Mouse (Mus musculus) neural tube, embryonic 15.5 days (tissue): ENCODE measurements around the gene Txlng. TPM values are rescaled to one million over a fixed set of nuclear protein-coding genes. Genes with fewer than 3 reads are reported as not detected.

Source experiments
- ATAC-seq: fragments of 200-750 bp; cut with Nextera tagmentation; 2 replicates; pipeline ENCODE4 v1.8.0; 2017; ENCODE audit warnings: mild to moderate bottlenecking, moderate TSS enrichment, moderate library complexity; ENCODE audit not compliant: low FRiP score
- H3K27ac ChIP-seq: fragments of 300-500 bp; sonication (generic); replicated peaks from 2 replicates; pipeline ENCODE4 v1.5.1; 2015; ENCODE audit warnings: mild to moderate bottlenecking, inconsistent platforms
- H3K27me3 ChIP-seq: fragments of 300-500 bp; sonication (generic); replicated peaks from 2 replicates; pipeline ENCODE4 v1.6.1; 2015; ENCODE audit warnings: inconsistent platforms
- H3K36me3 ChIP-seq: fragments of 300-500 bp; sonication (generic); 2 replicates; pipeline ENCODE4 v1.6.1; 2015; ENCODE audit warnings: inconsistent platforms
- H3K4me1 ChIP-seq: fragments of 300-500 bp; sonication (generic); 2 replicates; pipeline ENCODE4 v1.6.1; 2015; ENCODE audit warnings: inconsistent platforms
- H3K4me2 ChIP-seq: fragments of 300-500 bp; sonication (generic); 2 replicates; pipeline ENCODE4 v1.6.1; 2015; ENCODE audit warnings: inconsistent platforms, mild to moderate bottlenecking, moderate library complexity
- H3K4me3 ChIP-seq: fragments of 300-500 bp; sonication (generic); replicated peaks from 2 replicates; pipeline ENCODE4 v1.5.1; 2015; ENCODE audit warnings: mild to moderate bottlenecking, inconsistent platforms
- H3K9ac ChIP-seq: fragments of 300-500 bp; sonication (generic); replicated peaks from 2 replicates; pipeline ENCODE4 v1.6.1; 2015; ENCODE audit warnings: mild to moderate bottlenecking, inconsistent platforms
- H3K9me3 ChIP-seq: fragments of 300-500 bp; sonication (generic); replicated peaks from 2 replicates; pipeline ENCODE4 v1.6.1; 2016; ENCODE audit warnings: inconsistent platforms
- WGBS: fragments of 180-500 bp; shearing (Covaris S2); methylation state at CpG from one replicate; pipeline ENCODE4 v1.1.7; 2015; ENCODE audit warnings: mixed read lengths; 5-methylcytosine and 5-hydroxymethylcytosine counted together
- microRNA counts: library from miRNA; unstranded; fragments of <30 nt; microRNA quantifications from one replicate; lab custom pipeline; 2016
- microRNA-seq: library from miRNA; unstranded; fragments of <30 nt; microRNA quantifications from one replicate; pipeline ENCODE4, GENCODE M21; 2017
- polyA plus RNA-seq: library from polyadenylated mRNA; unstranded; fragments of >200 nt; fragmentation: Nextera tagmentation; extraction: Ambion mirVana; gene quantifications from 2 replicates; pipeline ENCODE4 v1.2.1, GENCODE M21; 2015

Txlng gene
- polyA plus RNA-seq, 1 experiment from 2014 or later = 11.1 TPM

- H3K27ac ChIP-seq = peak overlapping the region; percentile 92
- peak overlapping the region; percentile 49 for H3K4me3 ChIP-seq
- no peak for ATAC-seq
- H3K4me2 ChIP-seq = peak overlapping the region; percentile 54
- no peaks in the 10 kb centered on the region for H3K27me3 ChIP-seq
- peak overlapping the region; percentile 46; the same call in 1 of the 2 replicates for H3K9ac ChIP-seq
- no peaks in the 10 kb centered on the region for H3K9me3 ChIP-seq
- peaks cover 7% of the 10 kb centered on the region; the same call in 1 of the 2 replicates for H3K4me1 ChIP-seq
- H3K36me3 ChIP-seq = no peaks in the 10 kb centered on the region
- 27% methylated on average over 32 of the region's 32 CpGs for WGBS
These were observed 69.8 kb downstream of the Txlng start for GRCm38 (mm10) chrX:162759251-162760114.

- Histone ChIP-seq H3K9ac (no peak overlapping the region), H3K4me1 (peaks cover 5% of the 10 kb centered on the region; the same call in 1 of the 2 replicates), H3K27ac (no peak overlapping the region), H3K4me3 (no peak overlapping the region), H3K9me3 (no peaks in the 10 kb centered on the region), H3K4me2 (no peak overlapping the region), H3K36me3 (no peaks in the 10 kb centered on the region), H3K27me3 (no peaks in the 10 kb centered on the region)
- WGBS = 42% methylated on average over 7 of the region's 7 CpGs
- no peak for ATAC-seq
These were observed 73.2 kb downstream of the Txlng start for GRCm38 (mm10) chrX:162756058-162756457.

GRCm38 (mm10) chrX:162754314-162754713 lies 74.9 kb downstream of the Txlng start:
- Histone ChIP-seq H3K4me3 (no peak overlapping the region), H3K36me3 (no peaks in the 10 kb centered on the region), H3K4me1 (peaks cover 3% of the 10 kb centered on the region; the same call in 1 of the 2 replicates), H3K9ac (no peak overlapping the region), H3K27me3 (no peaks in the 10 kb centered on the region), H3K4me2 (no peak overlapping the region), H3K9me3 (no peaks in the 10 kb centered on the region), H3K27ac (no peak overlapping the region)
- 88% methylated on average over 4 of the region's 4 CpGs for WGBS
- no peak for ATAC-seq

GRCm38 (mm10) chrX:162752418-162752817 lies 76.8 kb downstream of the Txlng start:
- H3K4me1 ChIP-seq = no peaks in the 10 kb centered on the region
- H3K4me2 ChIP-seq = no peak overlapping the region
- no peak for ATAC-seq
- no peak overlapping the region for H3K9ac ChIP-seq
- H3K27me3 ChIP-seq = no peaks in the 10 kb centered on the region
- 92% methylated on average over 2 of the region's 2 CpGs for whole genome bisulfite sequencing
- H3K9me3 ChIP-seq = no peaks in the 10 kb centered on the region
- no peak overlapping the region for H3K4me3 ChIP-seq
- H3K36me3 ChIP-seq = no peaks in the 10 kb centered on the region
- H3K27ac ChIP-seq = no peak overlapping the region

GRCm38 (mm10) chrX:162748696-162749420 lies 80.4 kb downstream of the Txlng start:
- H3K4me1 ChIP-seq = no peaks in the 10 kb centered on the region
- 57% methylated on average over 9 of the region's 9 CpGs for WGBS
- no peak for ATAC-seq

GRCm38 (mm10) chrX:162736140-162736659 lies 93.1 kb downstream of the Txlng start:
- H3K4me3 ChIP-seq = peak overlapping the region; percentile 41
- no peaks in the 10 kb centered on the region for H3K36me3 ChIP-seq
- peaks cover 3% of the 10 kb centered on the region; the same call in 1 of the 2 replicates for H3K4me1 ChIP-seq
- peak overlapping the region; percentile 90 for H3K27ac ChIP-seq
- peak; percentile 66 for ATAC-seq
- peak overlapping the region; percentile 57 for H3K4me2 ChIP-seq
- no peaks in the 10 kb centered on the region for H3K9me3 ChIP-seq
- H3K9ac ChIP-seq = peak overlapping the region; percentile 47
- WGBS = 31% methylated on average over 9 of the region's 9 CpGs
- no peaks in the 10 kb centered on the region for H3K27me3 ChIP-seq

More at GRCm38 (mm10) chrX:162748696-162749420, 80.4 kb downstream of the Txlng start:
- Histone ChIP-seq H3K27ac (no peak overlapping the region), H3K9ac (no peak overlapping the region), H3K27me3 (no peaks in the 10 kb centered on the region), H3K36me3 (no peaks in the 10 kb centered on the region), H3K4me3 (no peak overlapping the region), H3K4me2 (no peak overlapping the region), H3K9me3 (no peaks in the 10 kb centered on the region)

GRCm38 (mm10) chrX:162734997-162735929 lies 94.0 kb downstream of the Txlng start:
- no peaks in the 10 kb centered on the region for H3K27me3 ChIP-seq
- peak; percentile 94 for ATAC-seq
- H3K36me3 ChIP-seq = no peaks in the 10 kb centered on the region
- peak overlapping the region; percentile 47 for H3K9ac ChIP-seq
- peak overlapping the region; percentile 90 for H3K27ac ChIP-seq
- peaks cover 3% of the 10 kb centered on the region; the same call in 1 of the 2 replicates for H3K4me1 ChIP-seq
- no peaks in the 10 kb centered on the region for H3K9me3 ChIP-seq
- 24% methylated on average over 25 of the region's 25 CpGs for WGBS
- H3K4me3 ChIP-seq = peak overlapping the region; percentile 41
- H3K4me2 ChIP-seq = peak overlapping the region; percentile 57

GRCm38 (mm10) chrX:162730031-162730430 lies 99.2 kb downstream of the Txlng start:
- no peak overlapping the region for H3K4me3 ChIP-seq
- H3K9ac ChIP-seq = no peak overlapping the region
- no peak for ATAC-seq
- H3K4me1 ChIP-seq = no peaks in the 10 kb centered on the region; the same call in 1 of the 2 replicates
- 88% methylated on average over 4 of the region's 4 CpGs for WGBS
- H3K9me3 ChIP-seq = no peaks in the 10 kb centered on the region
- H3K27me3 ChIP-seq = no peaks in the 10 kb centered on the region
- H3K4me2 ChIP-seq = no peak overlapping the region
- H3K36me3 ChIP-seq = no peaks in the 10 kb centered on the region
- H3K27ac ChIP-seq = no peak overlapping the region

MicroRNA genes within 50 kb of the gene (microRNA counts, 519-probe panel; counts per million panel counts)
- 1,845 counts per million, percentile 34 among the panel's probes with 10 or more counts for microRNA mmu-miR-3473 (lab: Ali Mortazavi, UCI)

Small RNA genes lying within 50 kb of the gene (microRNA-seq; reads per million reads assigned to microRNA genes)
- not detected for gene Mir3473a

Other genes starting within 250 kb of the Txlng start
- 1.6 and 1.9 TPM in 2 replicates for gene Reps2, start 185.8 kb downstream of the Txlng start, polyA plus RNA-seq
- 220 and 316 TPM in 2 replicates for gene Rbbp7, start 69.1 kb downstream of the Txlng start, polyA plus RNA-seq
- gene Syap1, start 59.0 kb upstream of the Txlng start, polyA plus RNA-seq = 31.3 and 32.4 TPM in 2 replicates
- 82.6 and 87.9 TPM in 2 replicates for gene Ctps2, start 71.8 kb upstream of the Txlng start, polyA plus RNA-seq
- gene S100g, start 135.1 kb upstream of the Txlng start, polyA plus RNA-seq = 0.73 and 33.7 TPM in 2 replicates